Mouse (Mus musculus): Measurements from ENCODE around the gene Tut4. TPM values are rescaled to one million over a fixed set of nuclear protein-coding genes. Genes with fewer than 3 reads are reported as not detected.
A peak's percentile ranks its signal among the peaks of the same experiment; 100 is the strongest.

The Tut4 gene
- polyA plus RNA-seq (2014; fragmentation: Nextera tagmentation; extraction: Ambion mirVana), result 54.7 and 67.5 TPM in 2 replicates

DNA sequence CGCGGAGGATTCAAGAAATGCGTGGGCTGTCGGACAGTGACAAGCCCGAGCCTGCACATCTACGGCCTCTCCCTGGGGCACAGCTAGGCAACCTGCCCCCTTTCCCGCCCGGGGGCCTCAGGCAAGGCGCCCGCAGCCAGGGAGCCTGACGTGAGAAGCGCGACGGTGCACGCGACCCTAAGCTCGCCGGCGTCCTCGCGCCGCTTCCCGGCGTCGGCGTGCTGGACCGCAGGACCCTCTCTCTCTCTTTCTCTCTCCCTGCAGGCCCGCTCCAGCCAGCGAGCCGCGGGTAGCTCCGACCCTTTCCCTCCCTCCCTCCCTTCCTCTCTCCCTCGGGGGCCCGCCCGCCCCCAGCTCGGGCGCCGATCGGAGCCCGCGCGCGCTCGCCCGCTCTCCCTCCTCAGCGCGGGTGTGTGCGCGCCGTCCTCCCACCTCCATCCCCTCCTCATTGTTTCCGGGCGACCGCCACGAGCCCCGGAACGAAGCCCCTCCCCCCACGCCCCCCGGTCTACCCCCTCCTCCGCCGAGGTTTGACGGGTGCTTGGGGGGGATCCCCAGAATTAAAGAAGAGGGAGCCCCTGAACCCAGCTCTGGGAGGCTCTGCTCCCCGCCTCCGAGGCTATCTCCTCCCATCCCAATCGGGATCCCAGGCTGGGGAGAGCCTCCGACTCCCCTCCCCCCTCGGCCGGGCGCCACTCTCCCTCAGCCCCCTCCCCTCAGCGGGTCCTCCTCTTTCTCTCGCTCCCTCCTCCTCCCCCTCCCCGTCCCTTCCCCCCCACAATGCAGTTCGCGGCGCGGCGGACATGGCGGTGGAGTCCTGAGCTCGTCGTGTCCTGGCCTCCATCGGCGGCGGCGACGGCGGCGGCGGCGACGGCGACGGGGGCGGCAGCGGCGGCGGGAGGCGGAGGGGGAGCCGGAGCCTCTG lies at the start of gene Tut4:
Tut4 (plus strand) TSS at position 196 of the 925 bp plus-strand sequence.
- H3K27ac ChIP-seq (ENCODE audit: low read depth), result peak within 1 kb of the TSS; percentile 97
- peak within 1 kb of the TSS; percentile 75 for H3K4me2 ChIP-seq (ENCODE audit: low read length)
- no peaks in the 10 kb centered on the region for H3K27me3 ChIP-seq (replicated peaks; ENCODE audit: control insufficient read depth, insufficient read depth, low read length)
- peak within 1 kb of the TSS; percentile 96 for H3K9ac ChIP-seq (ENCODE audit: low read length)
- H3K9me3 ChIP-seq (ENCODE audit: control insufficient read depth, low read length), result no peaks in the 10 kb centered on the region
- 0 out of 2 replicates have a peak, but pooled peaks cover 6% of the 10 kb centered on the region for H3K36me3 ChIP-seq (ENCODE audit: control insufficient read depth, insufficient read depth, low read length)
- ATAC-seq (replicated peaks; ENCODE audit: low FRiP score, low TSS enrichment, low read depth) (peak; percentile 89), DNase-seq (ENCODE audit: low spot score) (peak; percentile 97)
- under 1% methylated on average over 88 of the region's 97 CpGs for WGBS
- H3K4me1 ChIP-seq (replicated peaks; ENCODE audit: control insufficient read depth, insufficient read depth, low read length), result peaks cover 9% of the 10 kb centered on the region
- H3K4me3 ChIP-seq (ENCODE audit: low read depth, low read length), result peak within 1 kb of the TSS; percentile 86

- Histone ChIP-seq H3K4me3 (ENCODE audit: low read depth, low read length) (no peak overlapping the region), H3K36me3 (ENCODE audit: control insufficient read depth, insufficient read depth, low read length) (no peaks in the 10 kb centered on the region), H3K27me3 (replicated peaks; ENCODE audit: control insufficient read depth, insufficient read depth, low read length) (no peaks in the 10 kb centered on the region), H3K27ac (ENCODE audit: low read depth) (no peak overlapping the region), H3K9me3 (ENCODE audit: control insufficient read depth, low read length) (no peaks in the 10 kb centered on the region), H3K4me1 (replicated peaks; ENCODE audit: control insufficient read depth, insufficient read depth, low read length) (peaks cover 7% of the 10 kb centered on the region; the same call in 1 of the 2 replicates), H3K9ac (ENCODE audit: low read length) (no peak overlapping the region), H3K4me2 (ENCODE audit: low read length) (no peak overlapping the region)
- DNase-seq (ENCODE audit: low spot score), result no peak
- 58% methylated on average over 2 of the region's 2 CpGs for WGBS
- no peak for ATAC-seq (replicated peaks; ENCODE audit: low FRiP score, low TSS enrichment, low read depth)
These were observed 34.6 kb upstream of the Tut4 start for GRCm38 (mm10) chr4:108424587-108424986.

GRCm38 (mm10) chr4:108427719-108428340 lies 31.4 kb upstream of the Tut4 start:
- Histone ChIP-seq H3K9ac (ENCODE audit: low read length) (no peak overlapping the region), H3K27ac (ENCODE audit: low read depth) (no peak overlapping the region), H3K4me2 (ENCODE audit: low read length) (no peak overlapping the region), H3K9me3 (ENCODE audit: control insufficient read depth, low read length) (no peaks in the 10 kb centered on the region), H3K4me3 (ENCODE audit: low read depth, low read length) (no peak overlapping the region), H3K4me1 (replicated peaks; ENCODE audit: control insufficient read depth, insufficient read depth, low read length) (peaks cover 23% of the 10 kb centered on the region), H3K36me3 (ENCODE audit: control insufficient read depth, insufficient read depth, low read length) (no peaks in the 10 kb centered on the region), H3K27me3 (replicated peaks; ENCODE audit: control insufficient read depth, insufficient read depth, low read length) (no peaks in the 10 kb centered on the region)
- DNase-seq (ENCODE audit: low spot score) (no peak), ATAC-seq (replicated peaks; ENCODE audit: low FRiP score, low TSS enrichment, low read depth) (peak; percentile 75)
- WGBS, result 42% methylated on average over 11 of the region's 11 CpGs

- Histone ChIP-seq H3K9me3 (ENCODE audit: control insufficient read depth, low read length) (no peaks in the 10 kb centered on the region), H3K27me3 (replicated peaks; ENCODE audit: control insufficient read depth, insufficient read depth, low read length) (no peaks in the 10 kb centered on the region), H3K4me1 (replicated peaks; ENCODE audit: control insufficient read depth, insufficient read depth, low read length) (peaks cover 24% of the 10 kb centered on the region), H3K4me3 (ENCODE audit: low read depth, low read length) (no peak overlapping the region), H3K9ac (ENCODE audit: low read length) (no peak overlapping the region), H3K36me3 (ENCODE audit: control insufficient read depth, insufficient read depth, low read length) (no peaks in the 10 kb centered on the region), H3K27ac (ENCODE audit: low read depth) (no peak overlapping the region), H3K4me2 (ENCODE audit: low read length) (no peak overlapping the region)
- ATAC-seq (replicated peaks; ENCODE audit: low FRiP score, low TSS enrichment, low read depth) (no peak), DNase-seq (ENCODE audit: low spot score) (no peak)
- 78% methylated on average over 6 of the region's 6 CpGs for WGBS
These were observed 30.9 kb upstream of the Tut4 start for GRCm38 (mm10) chr4:108428341-108428721.

GRCm38 (mm10) chr4:108430656-108431560 lies 28.3 kb upstream of the Tut4 start:
- ATAC-seq (replicated peaks; ENCODE audit: low FRiP score, low TSS enrichment, low read depth) (no peak), DNase-seq (ENCODE audit: low spot score) (no peak)
- H3K27ac ChIP-seq (ENCODE audit: low read depth), result peak overlapping the region; percentile 38; the same call in 1 of the 2 replicates
- H3K9me3 ChIP-seq (ENCODE audit: control insufficient read depth, low read length), result no peaks in the 10 kb centered on the region
- no peaks in the 10 kb centered on the region for H3K27me3 ChIP-seq (replicated peaks; ENCODE audit: control insufficient read depth, insufficient read depth, low read length)
- H3K4me3 ChIP-seq (ENCODE audit: low read depth, low read length), result no peak overlapping the region
- H3K4me2 ChIP-seq (ENCODE audit: low read length), result no peak overlapping the region
- 50% methylated on average over 4 of the region's 4 CpGs for WGBS
- peaks cover 34% of the 10 kb centered on the region for H3K4me1 ChIP-seq (replicated peaks; ENCODE audit: control insufficient read depth, insufficient read depth, low read length)
- H3K36me3 ChIP-seq (ENCODE audit: control insufficient read depth, insufficient read depth, low read length), result no peaks in the 10 kb centered on the region
- H3K9ac ChIP-seq (ENCODE audit: low read length), result no peak overlapping the region

- ATAC-seq (replicated peaks; ENCODE audit: low FRiP score, low TSS enrichment, low read depth) (no peak), DNase-seq (ENCODE audit: low spot score) (no peak)
- Histone ChIP-seq H3K27me3 (replicated peaks; ENCODE audit: control insufficient read depth, insufficient read depth, low read length) (no peaks in the 10 kb centered on the region), H3K36me3 (ENCODE audit: control insufficient read depth, insufficient read depth, low read length) (no peaks in the 10 kb centered on the region), H3K9ac (ENCODE audit: low read length) (no peak overlapping the region), H3K4me3 (ENCODE audit: low read depth, low read length) (no peak overlapping the region), H3K4me1 (replicated peaks; ENCODE audit: control insufficient read depth, insufficient read depth, low read length) (peaks cover 34% of the 10 kb centered on the region), H3K4me2 (ENCODE audit: low read length) (no peak overlapping the region), H3K9me3 (ENCODE audit: control insufficient read depth, low read length) (no peaks in the 10 kb centered on the region), H3K27ac (ENCODE audit: low read depth) (no peak overlapping the region)
- 46% methylated on average over 2 of the region's 2 CpGs for WGBS
These were observed 27.7 kb upstream of the Tut4 start for GRCm38 (mm10) chr4:108431561-108431936.

DNA sequence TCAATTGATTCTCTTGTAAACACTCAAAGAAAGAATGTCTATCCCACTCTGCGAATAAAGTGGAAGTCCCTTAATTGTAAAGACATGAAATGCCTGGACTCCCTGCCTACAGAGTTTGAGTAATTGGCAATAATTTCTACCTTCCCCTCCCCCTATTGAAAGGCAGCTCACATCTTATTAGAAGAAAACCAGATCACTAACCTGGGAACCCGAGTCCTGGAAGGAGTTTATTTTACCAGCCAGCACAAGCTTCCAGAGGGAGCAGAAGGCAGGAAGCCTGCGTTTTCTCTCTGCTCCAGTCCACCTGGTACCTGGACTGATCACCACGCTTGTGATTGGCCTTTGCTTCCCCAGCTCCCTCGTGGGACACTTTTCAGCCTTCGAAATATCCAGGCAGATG lies 25.9 kb upstream of the Tut4 start:
- Histone ChIP-seq H3K9ac (ENCODE audit: low read length) (no peak overlapping the region), H3K4me2 (ENCODE audit: low read length) (no peak overlapping the region), H3K9me3 (ENCODE audit: control insufficient read depth, low read length) (no peaks in the 10 kb centered on the region), H3K36me3 (ENCODE audit: control insufficient read depth, insufficient read depth, low read length) (no peaks in the 10 kb centered on the region), H3K27ac (ENCODE audit: low read depth) (peak overlapping the region; percentile 1), H3K27me3 (replicated peaks; ENCODE audit: control insufficient read depth, insufficient read depth, low read length) (no peaks in the 10 kb centered on the region), H3K4me3 (ENCODE audit: low read depth, low read length) (no peak overlapping the region), H3K4me1 (replicated peaks; ENCODE audit: control insufficient read depth, insufficient read depth, low read length) (peaks cover 35% of the 10 kb centered on the region)
- ATAC-seq (replicated peaks; ENCODE audit: low FRiP score, low TSS enrichment, low read depth) (peak; percentile 81), DNase-seq (ENCODE audit: low spot score) (peak; percentile 62)
- 12% methylated on average over 6 of the region's 6 CpGs for WGBS

DNA sequence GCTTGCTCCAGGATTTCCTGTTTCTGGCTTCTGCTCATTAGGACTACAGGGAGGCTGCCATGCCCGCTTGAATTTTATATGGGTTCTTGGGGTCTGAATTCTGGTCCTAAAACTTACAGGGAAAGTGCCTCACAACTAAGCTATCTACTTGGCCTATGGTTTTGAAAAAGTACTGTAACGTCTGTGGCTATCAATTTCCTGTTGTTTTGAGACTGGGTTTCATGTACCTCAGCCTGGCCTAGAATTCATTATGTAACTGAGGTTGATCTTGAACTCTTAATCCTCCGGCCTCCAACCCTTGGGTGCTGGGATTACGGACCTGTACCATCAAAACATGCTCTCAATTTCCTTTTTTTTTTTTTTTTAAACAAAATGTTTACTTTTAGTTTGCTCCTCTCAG lies 25.0 kb upstream of the Tut4 start:
- DNase-seq (ENCODE audit: low spot score) (no peak), ATAC-seq (replicated peaks; ENCODE audit: low FRiP score, low TSS enrichment, low read depth) (no peak)
- no peaks in the 10 kb centered on the region for H3K27me3 ChIP-seq (replicated peaks; ENCODE audit: control insufficient read depth, insufficient read depth, low read length)
- no peaks in the 10 kb centered on the region for H3K36me3 ChIP-seq (ENCODE audit: control insufficient read depth, insufficient read depth, low read length)
- H3K4me2 ChIP-seq (ENCODE audit: low read length), result no peak overlapping the region
- H3K9me3 ChIP-seq (ENCODE audit: control insufficient read depth, low read length), result no peaks in the 10 kb centered on the region
- H3K9ac ChIP-seq (ENCODE audit: low read length), result no peak overlapping the region
- 61% methylated on average over 4 of the region's 4 CpGs for WGBS
- H3K4me3 ChIP-seq (ENCODE audit: low read depth, low read length), result no peak overlapping the region
- peaks cover 35% of the 10 kb centered on the region for H3K4me1 ChIP-seq (replicated peaks; ENCODE audit: control insufficient read depth, insufficient read depth, low read length)
- 0 out of 2 replicates have a peak overlapping the region, but pooled peaks have one; percentile 18 for H3K27ac ChIP-seq (ENCODE audit: low read depth)
